Mouse (Mus musculus) ES-E14 (cell line): ENCODE results near the gene Uqcr10.

ENCODE experiments used
- CHD2 ChIP-seq: IDR thresholded peaks from 2 replicates; pipeline ENCODE4 v1.6.1; 2014; ENCODE audit warnings: mild to moderate bottlenecking, low read depth, low read length, inconsistent platforms
- HCFC1 ChIP-seq: IDR thresholded peaks from 2 replicates; pipeline ENCODE4 v1.6.1; 2012; ENCODE audit warnings: low read length, inconsistent platforms, borderline replicate concordance; ENCODE audit not compliant: insufficient read depth

DNA sequence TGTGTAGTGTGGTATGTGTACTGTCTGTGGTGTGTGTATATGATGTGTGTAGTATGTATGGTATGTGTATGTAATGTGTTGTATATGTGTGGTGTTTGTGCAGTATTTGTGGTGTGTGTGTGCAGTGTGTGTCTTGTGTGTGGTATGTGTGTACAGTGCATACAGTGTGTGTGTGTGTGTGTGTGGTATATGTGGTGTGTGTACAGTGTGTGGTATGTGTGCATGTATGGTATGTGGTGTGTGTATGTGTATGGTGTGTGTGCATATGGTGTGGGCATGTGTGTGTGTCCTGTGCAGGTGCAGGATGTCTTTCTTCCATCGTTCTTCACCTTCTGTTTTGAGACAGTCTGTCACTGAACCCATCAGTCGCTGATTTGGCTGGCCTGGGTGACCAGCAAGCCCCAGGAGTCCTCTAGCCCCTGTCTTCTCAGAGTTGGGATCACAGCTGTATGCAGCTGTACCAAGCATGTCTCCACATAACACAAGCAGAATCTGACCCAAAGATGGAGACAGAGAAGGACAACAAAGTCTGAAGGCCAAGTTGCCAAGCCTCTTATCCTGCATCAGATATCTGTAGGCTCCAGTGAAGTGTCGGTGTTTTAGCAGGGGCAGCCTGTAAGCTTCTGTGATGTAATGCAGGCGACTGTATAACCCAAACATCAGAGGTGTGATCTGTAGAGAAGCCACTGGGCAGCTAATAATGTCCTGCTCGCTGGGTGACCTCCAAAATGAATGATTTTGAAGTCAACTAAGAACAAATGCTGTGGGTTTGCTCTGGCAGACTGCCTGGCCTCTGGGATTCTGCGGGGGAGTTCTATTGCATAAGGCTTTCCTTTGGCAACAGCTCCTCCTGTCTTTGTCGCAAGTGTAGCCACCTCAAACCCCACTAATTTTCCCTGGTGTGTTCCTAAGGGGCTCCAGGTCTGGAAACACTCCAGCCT lies 6.8 kb downstream of the Uqcr10 start:
- no peak for TF ChIP-seq CHD2
- TF ChIP-seq HCFC1: no peak
